Mouse (Mus musculus) heart, postnatal 36 days (tissue): ENCODE results near the gene Tmbim6. TPM values are rescaled to one million over a fixed set of nuclear protein-coding genes. Genes with fewer than 3 reads are reported as not detected.

Experiments used
- DNase-seq, 2 experiments: peaks; one replicate each; pipeline ENCODE4 v3.0.0; 2021 to 2022
- intact Hi-C: fragments of 180-260 bp; cut with DNase I; formaldehyde crosslinking; loops from one replicate; pipeline ENCODE4 v1.15.1; 2025
- total RNA-seq, 2 experiments: library from RNA; stranded (reverse); gene quantifications; 2 replicates each; pipeline ENCODE4 v1.2.3; 2021

Gene Tmbim6
- 100 to 1,000 TPM; 233 to 243 TPM for total RNA-seq

- DNase-seq, result peak; percentile 96 to 97
- intact Hi-C loops, result no loop called here
These were observed at the start of gene Tmbim6 for GRCm38 (mm10) chr15:99392486-99393385. Tmbim6 (plus strand) TSS chr15:99392882.

- intact Hi-C loops, result loop anchor here (2.0 kb wide), 1 partner anchor 25 kb away; no protein-coding TSS in a partner anchor
These were observed 49.1 kb upstream of the Tmbim6 start for GRCm38 (mm10) chr15:99343414-99344147.

DNA sequence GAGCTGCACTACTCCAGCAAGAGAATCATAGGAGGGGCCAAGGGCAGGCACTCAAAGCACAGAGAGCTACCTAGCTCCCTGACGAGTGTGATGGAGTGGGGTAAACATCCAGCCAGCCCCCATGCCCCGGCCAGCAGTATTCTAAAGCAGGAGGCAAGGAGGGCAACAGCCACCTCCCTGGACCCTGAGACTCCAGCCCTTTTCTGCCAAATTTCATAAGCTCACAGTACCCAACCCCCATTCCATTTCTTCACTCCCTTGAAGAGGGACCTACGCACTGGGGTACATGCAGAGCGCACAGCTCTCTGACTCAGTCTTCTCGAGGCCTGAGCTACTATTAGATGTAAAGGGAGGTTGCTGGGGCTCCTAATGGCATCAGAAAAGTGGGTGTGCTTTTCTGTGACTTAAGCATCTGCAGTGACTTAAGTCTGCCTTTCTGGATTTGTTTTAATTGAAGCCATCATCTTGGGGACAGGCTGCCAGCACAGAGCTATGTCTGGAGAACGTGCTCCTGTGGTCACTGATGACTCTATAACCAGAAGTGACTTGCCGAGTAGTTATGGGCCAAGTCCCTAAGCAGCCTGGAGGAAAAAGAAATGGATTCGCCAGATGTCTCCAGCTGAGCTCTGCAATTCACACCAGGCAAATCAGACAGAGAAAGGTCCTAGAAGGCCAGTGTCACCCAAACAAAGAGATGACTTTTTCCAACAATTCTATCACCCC, 48.4 kb upstream of the Tmbim6 start:
- intact Hi-C loops, result no loop called here
- peak; percentile 43 to 60 for DNase-seq

More at GRCm38 (mm10) chr15:99343414-99344147, 49.1 kb upstream of the Tmbim6 start:
- peak; percentile 65 to 68 for DNase-seq

- DNase-seq, result no peak
- intact Hi-C loops, result no loop called here
These were observed 47.7 kb upstream of the Tmbim6 start for GRCm38 (mm10) chr15:99344961-99345360.

- intact Hi-C loops, result loop anchor here (2.0 kb wide), 1 partner anchor 13 kb away; no protein-coding TSS in a partner anchor
- DNase-seq, result no peak
These were observed 41.1 kb upstream of the Tmbim6 start for GRCm38 (mm10) chr15:99351610-99352009.

DNA sequence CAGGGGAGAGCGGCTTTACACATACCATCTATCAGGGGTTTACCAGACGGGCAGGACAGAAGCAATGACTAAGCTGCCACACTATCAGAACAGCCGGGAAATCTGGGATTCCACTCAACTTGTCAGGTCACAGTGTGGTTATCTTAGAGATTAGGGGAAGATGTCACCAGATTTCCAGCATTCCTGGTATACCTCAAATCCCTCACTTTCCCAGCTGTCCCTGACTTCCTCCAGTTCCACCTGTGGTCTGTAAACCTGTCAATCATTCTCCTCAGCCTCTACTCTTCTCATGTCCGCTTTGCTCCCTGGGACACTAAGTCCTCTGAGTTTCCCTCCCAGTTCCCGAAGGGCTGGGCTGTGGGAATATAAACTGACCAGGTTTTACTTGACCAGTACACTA, 40.4 kb upstream of the Tmbim6 start:
- intact Hi-C loops, result no loop called here
- DNase-seq, result no peak

- no peak for DNase-seq
- intact Hi-C loops, result no loop called here
These were observed 37.0 kb upstream of the Tmbim6 start for GRCm38 (mm10) chr15:99355660-99356059.

DNA sequence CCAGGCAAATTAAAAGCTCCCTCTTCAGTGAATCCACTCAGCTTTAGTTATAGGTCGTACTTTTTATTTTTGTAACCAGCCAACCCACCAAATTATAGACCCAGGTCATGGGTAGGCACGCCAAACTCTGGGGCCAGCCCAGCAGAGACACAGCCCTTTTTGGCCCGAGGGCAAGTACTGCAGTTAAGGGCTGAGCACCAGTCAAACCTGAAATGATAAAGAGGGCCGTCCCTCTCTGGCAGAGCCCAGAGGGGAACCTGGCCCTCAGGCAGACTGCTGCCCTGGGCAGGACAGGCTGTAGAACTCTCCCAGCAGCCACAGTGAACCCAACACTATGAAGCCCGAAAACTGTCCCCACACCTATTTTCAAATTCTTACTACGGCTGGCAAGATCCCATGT, 36.2 kb upstream of the Tmbim6 start:
- intact Hi-C loops, result no loop called here
- no peak for DNase-seq

DNA sequence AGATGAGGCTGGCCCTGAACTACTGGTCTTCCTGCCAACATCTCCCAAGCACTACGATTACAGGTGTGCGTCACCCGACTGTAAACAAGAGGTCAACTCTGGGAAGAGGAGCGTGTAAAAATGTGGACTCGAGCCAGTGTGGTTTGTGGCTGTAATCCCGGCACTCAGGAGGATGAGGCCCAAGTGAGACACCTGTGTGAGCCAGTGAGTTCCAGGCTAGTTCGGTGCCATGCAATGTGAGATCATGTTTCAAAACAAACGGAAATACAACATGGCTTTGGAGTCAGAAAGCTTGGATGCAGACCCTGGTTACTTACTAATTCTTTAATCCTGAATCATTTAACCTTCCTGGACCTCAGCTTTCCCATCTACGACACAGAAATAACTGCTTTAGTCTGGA, 33.7 kb upstream of the Tmbim6 start:
- no peak for DNase-seq
- intact Hi-C loops, result no loop called here

DNA sequence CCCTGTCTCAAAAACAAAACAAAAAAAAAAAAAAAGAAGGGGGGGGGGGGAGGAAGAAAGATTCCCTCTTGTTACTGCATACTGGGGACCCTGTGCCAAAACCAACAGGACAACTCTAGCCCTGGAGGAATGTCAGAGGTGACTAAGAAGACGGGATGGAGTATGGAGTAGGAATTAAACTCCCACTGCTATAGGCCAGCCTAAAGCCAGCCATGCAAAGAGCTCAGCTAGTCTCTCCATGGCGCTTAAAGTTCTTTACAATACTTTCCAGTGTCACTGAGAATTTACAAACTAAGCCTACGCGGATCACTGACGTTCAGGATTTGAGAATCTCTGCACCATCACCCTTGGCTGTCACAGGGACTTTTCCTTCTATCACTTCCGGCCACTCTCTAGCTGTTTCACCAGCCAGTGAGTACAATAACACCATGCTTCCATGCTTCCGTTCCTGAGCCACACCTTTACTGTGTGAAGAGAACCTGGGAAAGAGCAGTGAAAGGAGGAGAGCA, 28.6 kb upstream of the Tmbim6 start:
- intact Hi-C loops, result loop anchor here (2.0 kb wide), 1 partner anchor 13 kb away; no protein-coding TSS in a partner anchor
- no peak for DNase-seq

DNA sequence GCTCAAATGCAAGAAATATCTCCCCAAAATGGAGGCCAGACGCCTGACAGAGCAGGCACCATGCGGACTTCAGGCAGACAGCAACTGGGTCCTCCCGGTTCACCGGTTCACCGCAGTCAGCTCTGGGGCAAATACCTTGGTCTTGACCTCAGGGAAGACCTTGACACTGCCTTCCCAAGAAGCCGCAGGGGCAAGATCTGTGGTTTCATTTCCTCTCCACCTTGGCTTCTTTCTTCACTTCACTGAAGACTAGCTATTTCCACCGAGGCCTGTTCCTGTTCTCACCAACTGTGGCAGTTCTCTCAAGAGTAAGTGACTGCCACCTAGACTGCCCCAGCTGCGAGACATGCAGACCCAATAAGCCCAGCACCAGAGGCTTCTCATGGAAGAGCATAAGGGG, 27.8 kb upstream of the Tmbim6 start:
- DNase-seq, result no peak
- intact Hi-C loops, result loop anchor here (2.0 kb wide), 1 partner anchor 14 kb away; no protein-coding TSS in a partner anchor

DNA sequence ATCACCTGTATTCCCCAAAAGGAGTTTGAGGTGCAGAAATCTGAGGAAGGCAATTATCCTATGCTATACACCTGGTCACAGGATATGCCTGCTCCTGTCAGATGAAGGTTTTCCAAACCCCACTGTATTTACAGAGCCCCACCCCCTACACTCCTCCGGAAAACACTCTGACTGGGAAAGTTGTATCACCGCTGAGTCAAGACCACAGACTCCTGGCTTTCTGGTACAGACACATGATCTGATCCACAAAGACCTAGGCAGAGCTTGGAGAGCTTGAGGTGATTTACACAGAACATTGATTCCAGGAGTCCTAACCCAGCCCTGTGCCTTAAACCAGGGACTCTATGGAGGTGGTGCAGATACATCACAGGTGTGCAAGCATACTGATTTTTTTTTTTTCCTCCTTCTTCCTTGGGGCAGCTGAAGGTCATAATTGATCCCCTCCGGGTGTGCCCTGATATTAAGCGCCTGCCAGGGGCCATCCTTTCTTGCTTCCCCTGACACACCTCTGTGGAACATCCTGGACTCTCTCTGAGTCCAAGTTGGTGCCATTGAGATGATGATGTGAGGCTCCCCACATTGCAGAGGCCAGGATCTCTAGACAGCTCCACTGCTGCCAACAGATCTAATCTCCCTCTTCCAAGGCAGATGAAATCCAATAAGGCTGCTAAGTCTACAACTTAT, 24.0 kb upstream of the Tmbim6 start:
- intact Hi-C loops, result loop anchor here (2.0 kb wide), 2 partner anchors 26 to 34 kb away; no protein-coding TSS in a partner anchor
- no peak for DNase-seq

GRCm38 (mm10) chr15:99369391-99370171, 23.1 kb upstream of the Tmbim6 start:
- peak; percentile 31 to 61 for DNase-seq

GRCm38 (mm10) chr15:99370259-99370691, 22.4 kb upstream of the Tmbim6 start, which contains the start of gene Fmnl3:
Fmnl3 (minus strand) TSS chr15:99370482.
- DNase-seq, result peak; percentile 100
- intact Hi-C loops, result loop anchor here (1.0 to 2.0 kb wide), 2 partner anchors 43 to 53 kb away; no protein-coding TSS in a partner anchor

More at GRCm38 (mm10) chr15:99369391-99370171, 23.1 kb upstream of the Tmbim6 start:
- intact Hi-C loops, result loop anchor here (1.0 to 2.0 kb wide), 4 partner anchors 27 to 52 kb away; no protein-coding TSS in a partner anchor

GRCm38 (mm10) chr15:99371526-99372340, 20.9 kb upstream of the Tmbim6 start:
- intact Hi-C loops, result loop anchor here (2.0 kb wide), 1 partner anchor 45 kb away; no protein-coding TSS in a partner anchor

GRCm38 (mm10) chr15:99372761-99373160, 19.9 kb upstream of the Tmbim6 start:
- intact Hi-C loops, result no loop called here
- no peak for DNase-seq

More at GRCm38 (mm10) chr15:99371526-99372340, 20.9 kb upstream of the Tmbim6 start:
- DNase-seq, result no peak

DNA sequence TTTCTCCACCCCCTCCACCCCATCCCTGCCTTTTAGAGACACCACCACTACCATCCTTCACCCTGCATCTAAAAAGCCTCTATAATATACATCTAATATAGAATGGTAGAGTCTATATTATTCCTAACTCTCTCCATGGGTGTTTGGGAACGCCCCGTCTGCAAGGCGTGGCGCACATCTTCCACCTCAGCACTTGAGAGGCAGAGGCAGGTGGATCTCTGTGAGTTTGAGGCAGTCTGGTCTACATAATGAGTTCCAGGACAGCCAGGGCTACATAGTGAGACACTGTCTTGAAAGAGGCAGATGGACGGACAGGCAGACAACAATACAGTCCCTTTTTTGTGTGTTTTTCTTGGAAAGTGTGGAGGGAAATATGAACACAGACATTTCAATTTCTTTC, 17.6 kb upstream of the Tmbim6 start:
- no peak for DNase-seq
- intact Hi-C loops, result no loop called here

GRCm38 (mm10) chr15:99375581-99375980, 17.1 kb upstream of the Tmbim6 start:
- no peak for DNase-seq
- intact Hi-C loops, result no loop called here
